Mouse (Mus musculus): ENCODE data around the gene 9930111J21Rik2. TPM values are rescaled to one million over a fixed set of nuclear protein-coding genes. Genes with fewer than 3 reads are reported as not detected.

Gene 9930111J21Rik2
- total and polyA plus RNA-seq, 2 experiments from 2014 or later = 1.2 to 2.7 TPM

GRCm38 (mm10) chr11:49087830-49088616 lies 37.0 kb upstream of the 9930111J21Rik2 start:
- H3K9ac ChIP-seq (replicated peaks; ENCODE audit: low read depth, low read length) = 0 out of 2 replicates have a peak overlapping the region, but pooled peaks have one; percentile 15

GRCm38 (mm10) chr11:49086858-49087361 lies 35.9 kb upstream of the 9930111J21Rik2 start:
- WGBS = 62% methylated on average over 6 of the region's 6 CpGs
- H3K4me3 ChIP-seq (ENCODE audit: low read depth, low read length) = peak overlapping the region; percentile 6; the same call in 1 of the 2 replicates
- H3K27me3 ChIP-seq (ENCODE audit: control insufficient read depth, insufficient read depth, low read length) = no peaks in the 10 kb centered on the region
- H3K9me3 ChIP-seq (replicated peaks; ENCODE audit: control insufficient read depth, low read length) = no peaks in the 10 kb centered on the region
- H3K27ac ChIP-seq (ENCODE audit: low read depth) = peak overlapping the region; percentile 47; the same call in 1 of the 2 replicates
- no peak for DNase-seq (ENCODE audit: low spot score)
- peak overlapping the region; percentile 39; the same call in 1 of the 2 replicates for H3K4me2 ChIP-seq (ENCODE audit: low read depth, low read length)
- H3K36me3 ChIP-seq (replicated peaks; ENCODE audit: control insufficient read depth, insufficient read depth, low read length) = no peaks in the 10 kb centered on the region
- H3K4me1 ChIP-seq (ENCODE audit: control insufficient read depth, insufficient read depth) = peaks cover 4% of the 10 kb centered on the region; the same call in 1 of the 2 replicates
- ATAC-seq (ENCODE audit: insufficient read depth, low read depth) = no peak
- TF ChIP-seq EP300 (IDR thresholded peaks at IDR 0.05; ENCODE audit: low read depth) (no peak), CTCF (IDR thresholded peaks at IDR 0.05; ENCODE audit: low read depth) (no peak)
- no peak overlapping the region for H3K9ac ChIP-seq (replicated peaks; ENCODE audit: low read depth, low read length)

More at GRCm38 (mm10) chr11:49087830-49088616, 37.0 kb upstream of the 9930111J21Rik2 start:
- H3K4me1 ChIP-seq (ENCODE audit: control insufficient read depth, insufficient read depth) = peaks cover 2% of the 10 kb centered on the region; the same call in 1 of the 2 replicates
- ATAC-seq (ENCODE audit: insufficient read depth, low read depth) = peak; percentile 39; the same call in 1 of the 2 replicates
- H3K4me2 ChIP-seq (ENCODE audit: low read depth, low read length) = peak overlapping the region; percentile 54
- no peak for DNase-seq (ENCODE audit: low spot score)
- no peak overlapping the region; the same call in 1 of the 2 replicates for H3K27ac ChIP-seq (ENCODE audit: low read depth)
- no peaks in the 10 kb centered on the region for H3K9me3 ChIP-seq (replicated peaks; ENCODE audit: control insufficient read depth, low read length)
- TF ChIP-seq CTCF (IDR thresholded peaks at IDR 0.05; ENCODE audit: low read depth) = no peak
- TF ChIP-seq EP300 (IDR thresholded peaks at IDR 0.05; ENCODE audit: low read depth) = no peak
- peak overlapping the region; percentile 24; the same call in 1 of the 2 replicates for H3K4me3 ChIP-seq (ENCODE audit: low read depth, low read length)
- no peaks in the 10 kb centered on the region for H3K27me3 ChIP-seq (ENCODE audit: control insufficient read depth, insufficient read depth, low read length)
- H3K36me3 ChIP-seq (replicated peaks; ENCODE audit: control insufficient read depth, insufficient read depth, low read length) = no peaks in the 10 kb centered on the region
- WGBS = 31% methylated on average over 22 of the region's 22 CpGs

- no peak for ATAC-seq (ENCODE audit: insufficient read depth, low read depth)
- 39% methylated on average over 3 of the region's 3 CpGs for WGBS
- Histone ChIP-seq H3K4me2 (ENCODE audit: low read depth, low read length) (no peak overlapping the region), H3K9ac (replicated peaks; ENCODE audit: low read depth, low read length) (no peak overlapping the region), H3K27me3 (ENCODE audit: control insufficient read depth, insufficient read depth, low read length) (no peaks in the 10 kb centered on the region), H3K27ac (ENCODE audit: low read depth) (0 out of 2 replicates have a peak overlapping the region, but pooled peaks have one; percentile 8), H3K4me3 (ENCODE audit: low read depth, low read length) (no peak overlapping the region), H3K4me1 (ENCODE audit: control insufficient read depth, insufficient read depth) (peaks cover 7% of the 10 kb centered on the region; the same call in 1 of the 2 replicates), H3K9me3 (replicated peaks; ENCODE audit: control insufficient read depth, low read length) (no peaks in the 10 kb centered on the region), H3K36me3 (replicated peaks; ENCODE audit: control insufficient read depth, insufficient read depth, low read length) (no peaks in the 10 kb centered on the region)
- DNase-seq (ENCODE audit: low spot score) = no peak
- peak; percentile 32; the same call in 1 of the 2 replicates for TF ChIP-seq CTCF (IDR thresholded peaks at IDR 0.05; ENCODE audit: low read depth)
- no peak for TF ChIP-seq EP300 (IDR thresholded peaks at IDR 0.05; ENCODE audit: low read depth)
Observed at GRCm38 (mm10) chr11:49084875-49085274, 33.8 kb upstream of the 9930111J21Rik2 start.

DNA sequence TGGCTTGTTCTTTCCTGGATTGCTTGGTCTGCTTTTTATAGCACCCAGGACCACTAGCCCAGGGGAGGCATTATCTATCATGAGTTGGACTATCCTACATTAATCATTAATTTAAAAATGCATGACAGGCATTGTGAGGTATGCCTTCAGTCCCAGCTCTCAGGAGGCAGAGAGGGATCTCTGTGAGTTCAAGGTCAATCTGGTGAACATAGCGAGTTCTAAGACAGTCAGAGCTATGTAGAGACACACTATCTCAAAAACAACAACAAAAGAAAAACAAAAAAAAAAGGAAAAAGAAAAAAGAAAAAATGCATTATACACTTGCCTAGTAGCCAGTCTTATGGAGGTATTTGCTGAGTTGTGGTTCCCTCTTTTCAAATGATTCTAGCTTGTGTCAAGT lies 33.3 kb upstream of the 9930111J21Rik2 start:
- TF ChIP-seq EP300 (IDR thresholded peaks at IDR 0.05; ENCODE audit: low read depth) = no peak
- TF ChIP-seq CTCF (IDR thresholded peaks at IDR 0.05; ENCODE audit: low read depth) = no peak
- no peak for ATAC-seq (ENCODE audit: insufficient read depth, low read depth)
- Histone ChIP-seq H3K27me3 (ENCODE audit: control insufficient read depth, insufficient read depth, low read length) (no peaks in the 10 kb centered on the region), H3K9me3 (replicated peaks; ENCODE audit: control insufficient read depth, low read length) (no peaks in the 10 kb centered on the region), H3K36me3 (replicated peaks; ENCODE audit: control insufficient read depth, insufficient read depth, low read length) (no peaks in the 10 kb centered on the region), H3K9ac (replicated peaks; ENCODE audit: low read depth, low read length) (no peak overlapping the region), H3K4me2 (ENCODE audit: low read depth, low read length) (no peak overlapping the region), H3K27ac (ENCODE audit: low read depth) (0 out of 2 replicates have a peak overlapping the region, but pooled peaks have one; percentile 8), H3K4me3 (ENCODE audit: low read depth, low read length) (no peak overlapping the region), H3K4me1 (ENCODE audit: control insufficient read depth, insufficient read depth) (peaks cover 7% of the 10 kb centered on the region; the same call in 1 of the 2 replicates)
- 58% methylated on average over 1 of the region's 1 CpGs for WGBS
- no peak for DNase-seq (ENCODE audit: low spot score)

DNA sequence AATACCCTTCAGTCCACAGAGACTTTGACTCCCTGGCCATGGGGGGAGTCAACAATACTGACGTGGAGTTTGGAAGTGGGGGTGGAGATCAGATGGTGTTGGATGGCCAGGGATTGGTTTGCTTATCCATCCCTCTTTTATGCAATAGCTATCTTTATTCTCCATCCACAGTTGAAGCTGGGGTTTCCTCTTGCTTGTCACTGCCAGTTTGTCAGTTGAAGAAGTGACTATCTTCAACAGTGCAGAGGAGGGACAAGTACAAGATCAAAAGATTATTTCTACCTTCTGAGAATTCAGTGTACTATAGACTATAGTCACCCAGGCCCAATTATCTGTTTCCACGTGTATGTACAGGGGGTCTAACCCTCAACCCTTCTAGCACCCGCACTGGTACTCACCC lies 32.8 kb upstream of the 9930111J21Rik2 start:
- Histone ChIP-seq H3K4me3 (ENCODE audit: low read depth, low read length) (no peak overlapping the region), H3K27ac (ENCODE audit: low read depth) (peak overlapping the region; percentile 55; the same call in 1 of the 2 replicates), H3K36me3 (replicated peaks; ENCODE audit: control insufficient read depth, insufficient read depth, low read length) (no peaks in the 10 kb centered on the region), H3K4me1 (ENCODE audit: control insufficient read depth, insufficient read depth) (peaks cover 7% of the 10 kb centered on the region; the same call in 1 of the 2 replicates), H3K9ac (replicated peaks; ENCODE audit: low read depth, low read length) (no peak overlapping the region), H3K9me3 (replicated peaks; ENCODE audit: control insufficient read depth, low read length) (no peaks in the 10 kb centered on the region), H3K27me3 (ENCODE audit: control insufficient read depth, insufficient read depth, low read length) (no peaks in the 10 kb centered on the region), H3K4me2 (ENCODE audit: low read depth, low read length) (no peak overlapping the region)
- 65% methylated on average over 3 of the region's 3 CpGs for WGBS
- TF ChIP-seq CTCF (IDR thresholded peaks at IDR 0.05; ENCODE audit: low read depth) (no peak), EP300 (IDR thresholded peaks at IDR 0.05; ENCODE audit: low read depth) (no peak)
- ATAC-seq (ENCODE audit: insufficient read depth, low read depth) (no peak; the same call in 1 of the 2 replicates), DNase-seq (ENCODE audit: low spot score) (no peak)
